Mouse (Mus musculus) heart, postnatal 0 days (tissue): ENCODE results near the gene Nfia.

Source experiments
- CTCF ChIP-seq: IDR thresholded peaks from 2 replicates; pipeline ENCODE4 v1.5.1; 2016; ENCODE audit warnings: antibody characterized with exemption, control low read depth, low read depth
- EP300 ChIP-seq: IDR thresholded peaks from 2 replicates; pipeline ENCODE4 v1.6.1; 2016; ENCODE audit warnings: antibody characterized with exemption, low read depth

GRCm38 (mm10) chr4:97958121-97958520 is 185.6 kb downstream of the Nfia start:
- no peak for TF ChIP-seq EP300
- TF ChIP-seq CTCF, result no peak
